Mouse (Mus musculus) ES-CJ7 (cell line): ENCODE data around the gene Igsf10.

ENCODE experiments used
- DNase-seq: peaks from one replicate; pipeline ENCODE4 v3.0.0; 2011; ENCODE audit warnings: low read depth, low spot score

Gene Igsf10

GRCm38 (mm10) chr3:59293437-59294199 is 50.6 kb downstream of the Igsf10 start:
- DNase-seq: no peak

GRCm38 (mm10) chr3:59290551-59290950 is 53.6 kb downstream of the Igsf10 start:
- DNase-seq: no peak

- DNase-seq: no peak
Measured at GRCm38 (mm10) chr3:59278620-59279019, 65.6 kb downstream of the Igsf10 start.

- DNase-seq: no peak
Measured at GRCm38 (mm10) chr3:59278254-59278533, 66.0 kb downstream of the Igsf10 start.

GRCm38 (mm10) chr3:59277502-59278253 is 66.5 kb downstream of the Igsf10 start:
- DNase-seq: no peak

- no peak for DNase-seq
Measured at GRCm38 (mm10) chr3:59270811-59271210, 73.4 kb downstream of the Igsf10 start.
